Mouse (Mus musculus) hematopoietic stem cell, adult 5-6 weeks (primary cell): ENCODE results near the gene Spn. TPM values are rescaled to one million over a fixed set of nuclear protein-coding genes. Genes with fewer than 3 reads are reported as not detected.

Source experiments
- ATAC-seq, 2 experiments: fragments of 125-278 bp in 1 of 2; replicated peaks in 1 of 2; 2 replicates each; pipeline ENCODE4 v1.8.0; 2016 to 2017; ENCODE audit warnings: inconsistent platforms in 2 of 2, mild to moderate bottlenecking in 2 of 2, moderate number of reproducible peaks in 2 of 2, low read depth in 1 of 2, moderate TSS enrichment in 1 of 2; ENCODE audit not compliant: low FRiP score in 2 of 2, poor library complexity in 2 of 2, severe bottlenecking in 2 of 2, insufficient read depth in 1 of 2, low TSS enrichment in 1 of 2
- total RNA-seq: library from RNA; stranded (forward); fragments of 172-1452, 232-1000 nt; gene quantifications from 2 replicates; pipeline ENCODE4 v1.2.3, GENCODE M21; 2017

Spn gene
- total RNA-seq, 1 experiment from 2014 or later, result 346 TPM

- ATAC-seq, result no peak
Measured at GRCm38 (mm10) chr7:127116331-127116935, 21.2 kb downstream of the Spn start.

DNA sequence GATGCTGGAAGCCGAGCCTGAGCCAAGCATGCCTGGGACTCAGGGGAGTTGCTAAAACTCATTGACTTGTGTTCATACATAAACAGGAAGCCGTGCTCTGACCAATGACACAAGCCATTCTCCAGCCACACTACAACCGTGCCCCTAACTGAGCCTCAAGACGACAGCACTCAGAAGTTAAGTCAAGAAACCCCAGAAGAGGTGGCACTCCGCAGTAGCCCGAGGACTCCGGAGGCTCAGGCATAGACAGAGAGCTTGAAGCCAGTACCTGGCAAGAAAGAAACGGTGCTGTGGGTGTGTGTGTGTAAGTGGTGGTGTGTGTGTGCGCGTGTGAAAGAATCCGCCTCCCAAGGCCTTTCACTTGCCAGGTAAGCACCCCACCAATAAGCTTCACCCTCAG, 22.7 kb downstream of the Spn start:
- ATAC-seq, result no peak

DNA sequence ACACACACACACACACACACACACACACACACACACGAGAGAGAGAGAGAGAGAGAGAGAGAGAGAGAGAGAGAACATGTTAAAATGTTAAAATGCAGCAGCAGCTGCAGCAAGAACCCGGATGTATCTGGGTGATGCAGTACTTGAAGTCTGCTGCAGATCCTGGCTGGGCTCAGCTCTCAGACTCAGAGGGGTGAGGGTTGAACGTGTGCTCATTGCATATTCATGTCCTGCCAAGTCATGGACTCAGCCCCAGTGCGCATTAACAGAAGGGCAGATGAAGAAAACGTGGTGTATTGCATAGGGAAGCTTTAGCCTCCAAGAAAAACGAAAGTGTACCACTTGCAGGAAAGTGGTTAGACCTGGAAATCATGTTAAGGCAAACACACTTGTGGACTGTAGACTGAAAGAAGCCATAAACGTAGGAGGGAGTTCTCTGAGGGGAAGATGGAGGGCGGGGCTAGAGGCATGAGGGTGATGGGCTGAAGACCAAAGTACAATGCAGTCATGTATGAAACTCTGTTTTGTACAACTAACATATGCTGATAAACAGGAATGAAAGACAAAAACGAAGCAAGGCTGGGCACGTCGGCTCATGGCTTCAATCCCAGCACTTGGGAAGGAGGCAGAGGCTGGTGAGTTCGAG, 23.9 kb downstream of the Spn start:
- peak; percentile 4 to 41; a peak in 1 of 4 replicates for ATAC-seq

GRCm38 (mm10) chr7:127112921-127113597, 24.6 kb downstream of the Spn start:
- no peak for ATAC-seq

GRCm38 (mm10) chr7:127112251-127112841, 25.3 kb downstream of the Spn start:
- no peak for ATAC-seq

- ATAC-seq, result peak in 1 of 2 experiments; percentile 30; a peak in 1 of 4 replicates
Measured at GRCm38 (mm10) chr7:127111461-127111860, 26.2 kb downstream of the Spn start.

DNA sequence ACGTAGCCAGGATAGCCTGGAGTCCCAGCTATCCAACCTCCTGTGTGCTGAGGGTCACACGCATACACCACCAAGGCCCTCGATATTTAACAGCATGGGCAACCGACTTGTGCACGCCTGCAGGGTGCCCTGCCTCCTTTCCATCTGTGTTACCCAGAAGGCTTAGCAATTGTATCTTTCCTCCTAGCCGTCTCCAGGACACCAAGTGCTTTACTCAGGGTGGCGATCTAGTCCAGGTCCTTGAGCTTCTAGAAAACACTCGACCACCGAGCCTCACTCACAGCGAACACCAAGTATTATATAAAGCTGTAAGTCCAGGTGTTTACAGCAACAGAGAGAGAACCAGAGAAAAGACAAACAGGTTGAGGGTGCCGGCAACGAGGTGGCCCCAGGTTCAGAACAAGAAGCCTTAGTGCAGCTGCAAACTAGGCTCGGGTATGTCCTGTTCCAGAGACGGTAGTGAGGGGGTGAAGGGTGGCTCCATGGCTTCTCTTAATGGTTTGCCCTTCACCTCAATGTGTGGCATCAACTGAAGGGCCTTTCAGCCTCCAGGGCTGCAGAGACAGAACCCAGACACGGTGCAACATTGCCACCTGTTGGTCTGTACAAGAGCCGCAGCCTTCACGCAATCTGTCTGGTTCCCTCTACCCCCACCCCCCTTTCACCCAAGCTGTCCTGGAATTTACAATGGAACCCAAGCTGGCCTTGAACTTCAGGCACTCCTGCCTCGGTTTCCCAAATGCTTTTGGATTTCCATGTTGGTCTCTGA, 27.2 kb downstream of the Spn start:
- peak; percentile 68 for ATAC-seq

- no peak for ATAC-seq
Measured at GRCm38 (mm10) chr7:127105551-127105950, 32.1 kb downstream of the Spn start.

DNA sequence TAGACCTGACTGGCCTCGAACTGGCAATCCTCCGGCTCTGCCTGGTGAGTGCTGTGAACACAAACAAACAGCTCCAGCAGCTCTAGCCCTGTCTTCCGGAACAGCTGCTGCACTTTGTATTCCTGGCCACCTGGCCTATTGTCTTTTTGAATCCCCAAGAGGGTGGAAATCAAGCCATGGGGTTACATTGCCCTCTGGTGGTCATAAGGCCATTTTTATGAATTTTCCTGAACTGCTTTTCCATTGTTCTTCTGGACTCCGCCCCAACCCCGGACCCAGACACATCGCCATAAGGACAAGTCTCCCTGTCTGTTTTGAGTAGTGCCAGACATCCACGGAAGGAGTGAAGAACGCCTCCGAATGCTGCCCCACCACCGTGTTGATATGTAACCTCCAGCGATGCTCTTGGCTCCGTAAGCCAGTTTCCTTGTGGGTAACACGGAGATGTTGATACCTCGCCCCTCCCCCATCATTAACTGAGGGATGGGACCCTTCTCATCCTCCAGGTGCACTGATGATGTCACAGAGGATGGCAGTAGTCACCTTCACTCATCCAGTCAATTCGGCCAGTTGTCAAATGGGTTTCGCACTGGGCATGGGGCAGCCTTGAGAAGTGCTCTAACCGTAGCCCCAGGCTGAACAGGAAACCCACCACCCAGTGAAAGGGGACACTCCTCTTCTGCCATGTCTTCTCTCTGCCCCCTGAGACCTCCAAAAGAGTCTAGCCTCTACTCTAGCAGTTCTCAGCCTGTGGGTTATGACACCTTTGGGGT, 32.9 kb downstream of the Spn start:
- peak; percentile 70 to 78 for ATAC-seq

GRCm38 (mm10) chr7:127103960-127104359, 33.7 kb downstream of the Spn start:
- ATAC-seq, result 0 out of 4 replicates have a peak, but pooled peaks have one; percentile 23 to 33

DNA sequence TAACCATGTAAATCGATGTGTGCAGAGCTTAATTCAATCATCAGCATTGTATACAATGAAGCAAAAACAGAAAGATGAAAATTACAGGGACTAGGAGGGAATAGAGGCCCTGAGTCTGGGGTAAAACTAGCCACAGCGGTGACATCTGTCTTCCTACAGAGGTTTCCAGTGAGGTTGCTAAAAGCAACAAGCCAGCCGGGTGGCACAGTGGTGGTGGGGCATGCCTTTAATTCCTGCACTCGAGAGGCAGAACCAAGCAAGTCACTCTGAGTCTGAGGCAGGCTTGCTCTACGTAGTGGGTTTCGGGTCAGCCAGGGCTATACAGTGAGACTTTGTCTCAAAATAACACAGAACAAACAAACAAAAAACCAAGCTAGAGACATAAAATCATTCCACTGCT, 35.5 kb downstream of the Spn start:
- no peak for ATAC-seq

- 0 out of 4 replicates have a peak, but pooled peaks of 1 of the 2 experiments have one; percentile 25 for ATAC-seq
Measured at GRCm38 (mm10) chr7:127101451-127102016, 36.1 kb downstream of the Spn start.

GRCm38 (mm10) chr7:127099528-127099927, 38.1 kb downstream of the Spn start:
- ATAC-seq, result no peak

DNA sequence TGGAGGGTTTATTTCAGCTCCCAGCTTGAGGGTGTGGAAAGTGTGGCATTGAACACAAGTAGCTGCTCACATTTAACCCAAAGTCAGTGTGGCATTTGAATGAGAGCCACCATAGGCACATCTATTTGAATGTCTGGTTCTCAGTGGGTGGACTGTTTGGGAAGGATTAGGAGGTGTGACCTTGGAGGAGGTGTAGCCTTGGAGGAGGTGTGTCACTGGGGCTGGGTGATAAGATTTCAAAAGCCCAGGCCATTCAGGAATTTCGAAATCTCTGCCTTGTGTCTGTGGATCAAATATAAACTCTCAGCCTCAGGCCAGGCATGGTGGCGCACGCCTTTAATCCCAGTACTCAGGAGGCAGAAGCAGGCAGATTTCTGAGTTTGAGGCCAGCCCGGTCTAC, 38.7 kb downstream of the Spn start:
- no peak for ATAC-seq

DNA sequence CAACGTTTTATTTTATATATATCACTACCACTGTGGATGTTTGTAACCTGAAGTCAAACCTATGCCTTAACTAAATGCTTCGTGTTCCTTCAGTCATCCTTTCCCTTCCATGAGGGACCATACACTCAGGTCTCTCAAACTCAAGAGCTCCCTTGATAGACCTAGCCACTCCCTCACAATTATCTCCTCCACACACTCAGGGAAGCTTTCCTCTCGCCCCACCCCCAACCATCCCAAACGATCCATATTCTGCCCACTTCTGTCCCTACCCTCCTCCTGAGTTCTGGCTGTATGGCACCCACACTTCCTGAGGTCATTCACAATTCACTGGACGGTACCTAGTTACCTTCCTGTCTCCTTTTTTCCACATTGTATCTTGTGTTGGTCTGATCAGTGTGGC, 39.1 kb downstream of the Spn start:
- ATAC-seq, result no peak

DNA sequence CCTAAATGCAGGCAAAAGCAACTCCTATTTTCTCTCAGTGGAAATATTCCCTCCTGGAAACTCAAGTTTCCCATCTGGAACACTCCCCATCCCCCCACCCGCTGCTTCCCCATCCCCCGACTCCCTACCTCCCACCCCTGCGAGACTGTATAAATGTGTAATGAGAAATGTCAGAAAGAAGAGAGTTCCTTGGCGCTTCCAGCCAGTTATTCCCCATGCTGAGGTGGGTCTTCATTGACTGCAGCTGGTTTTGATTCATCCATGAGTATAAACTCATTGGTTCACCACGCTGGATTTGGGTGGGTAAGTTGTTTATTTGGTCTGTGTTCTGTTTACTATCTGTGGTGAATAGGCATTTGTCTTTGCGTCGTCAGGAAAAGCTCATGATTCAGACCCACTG, 41.2 kb downstream of the Spn start:
- ATAC-seq, result no peak

DNA sequence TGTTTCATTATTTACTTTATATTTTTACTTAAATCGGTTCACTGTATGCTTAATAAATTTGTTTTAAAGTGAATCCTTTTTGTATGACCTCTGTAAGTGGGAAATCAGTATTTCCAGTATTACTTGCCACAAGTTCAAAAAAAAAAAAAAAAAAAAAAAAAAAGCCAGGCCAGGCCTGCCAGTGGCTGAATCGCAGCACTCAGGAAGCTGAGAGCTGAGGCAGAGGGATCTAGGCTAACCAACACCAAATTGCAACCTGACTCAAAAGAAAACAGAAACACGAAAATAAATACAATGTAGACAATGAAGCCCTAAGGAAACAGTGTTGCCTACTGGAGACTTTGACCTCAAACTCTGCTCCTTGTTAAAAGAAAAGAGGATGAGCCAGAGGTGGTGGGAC, 43.7 kb downstream of the Spn start:
- no peak for ATAC-seq
